Mouse (Mus musculus): ENCODE measurements around the gene Vmn2r62. TPM values are rescaled to one million over a fixed set of nuclear protein-coding genes. Genes with fewer than 3 reads are reported as not detected.

Vmn2r62 gene
- polyA plus RNA-seq (2017; shearing (Covaris generic)): 1 to 10 TPM in 1 of 2 experiments, not detected in 1; 1.1 TPM

GRCm38 (mm10) chr7:42793425-42793824 lies at the start of gene Vmn2r62:
Vmn2r62 (minus strand) TSS chr7:42793525.

GRCm38 (mm10) chr7:42726917-42727316 lies 66.4 kb downstream of the Vmn2r62 start, which contains the start of gene Gm17067:
Gm17067 (minus strand) TSS chr7:42727017.

Other genes with a start within 250 kb of the Vmn2r62 start
- not detected for gene Gm21028, start 214.9 kb downstream of the Vmn2r62 start, polyA plus RNA-seq (2017; shearing (Covaris generic))
- gene Zfp977, start 201.0 kb downstream of the Vmn2r62 start, polyA plus RNA-seq (2017; shearing (Covaris generic)): under 1 TPM in 1 of 2 experiments, not detected in 1; 0.99 TPM
- 1 to 10 TPM; 1.0 to 2.9 TPM for gene Zfp976, start 150.9 kb downstream of the Vmn2r62 start, polyA plus RNA-seq (2017; shearing (Covaris generic))
- gene Zfp975, start 100.8 kb downstream of the Vmn2r62 start, polyA plus RNA-seq (2017; shearing (Covaris generic)): 1 to 10 TPM; 3.3 to 4.5 TPM
- gene Gm17067, start 66.5 kb downstream of the Vmn2r62 start, polyA plus RNA-seq (2017; shearing (Covaris generic)): under 1 TPM in 1 of 2 experiments, not detected in 1; 0.09 TPM
- under 1 TPM in 1 of 2 experiments, not detected in 1; 0.24 TPM for gene Gm2381, start 73.7 kb upstream of the Vmn2r62 start, polyA plus RNA-seq (2017; shearing (Covaris generic))
- under 1 TPM; 0.06 to 0.44 TPM for gene Vmn2r63, start 140.3 kb upstream of the Vmn2r62 start, polyA plus RNA-seq (2017; shearing (Covaris generic))
- under 1 TPM in 1 of 2 experiments, not detected in 1; 0.10 TPM for gene Gm9268, start 225.2 kb upstream of the Vmn2r62 start, polyA plus RNA-seq (2017; shearing (Covaris generic))